Mouse (Mus musculus) myocyte (in vitro differentiated cells): Measurements from ENCODE around the gene Pick1.

ENCODE experiments used
- E2F4 ChIP-seq: IDR thresholded peaks from one replicate; pipeline ENCODE4 v1.6.1; 2011; ENCODE audit warnings: mild to moderate bottlenecking, control low read depth, moderate library complexity; ENCODE audit not compliant: insufficient read depth
- MAX ChIP-seq: IDR thresholded peaks from one replicate; pipeline ENCODE4 v1.6.1; 2011; ENCODE audit warnings: low read depth, mild to moderate bottlenecking, control low read depth
- MYOG ChIP-seq, 3 experiments: IDR thresholded peaks; one replicate each; pipeline ENCODE4 v1.6.1; 2011; ENCODE audit warnings: control low read depth in 2 of 3, low read depth in 2 of 3, mild to moderate bottlenecking in 2 of 3; ENCODE audit not compliant: insufficient read length in 2 of 3, control insufficient read depth in 1 of 3, insufficient read depth in 1 of 3
- POLR2A ChIP-seq: IDR thresholded peaks from one replicate; pipeline ENCODE4 v1.6.1; 2011; ENCODE audit warnings: low read depth, mild to moderate bottlenecking, control low read depth, moderate library complexity; ENCODE audit not compliant: insufficient read length

DNA sequence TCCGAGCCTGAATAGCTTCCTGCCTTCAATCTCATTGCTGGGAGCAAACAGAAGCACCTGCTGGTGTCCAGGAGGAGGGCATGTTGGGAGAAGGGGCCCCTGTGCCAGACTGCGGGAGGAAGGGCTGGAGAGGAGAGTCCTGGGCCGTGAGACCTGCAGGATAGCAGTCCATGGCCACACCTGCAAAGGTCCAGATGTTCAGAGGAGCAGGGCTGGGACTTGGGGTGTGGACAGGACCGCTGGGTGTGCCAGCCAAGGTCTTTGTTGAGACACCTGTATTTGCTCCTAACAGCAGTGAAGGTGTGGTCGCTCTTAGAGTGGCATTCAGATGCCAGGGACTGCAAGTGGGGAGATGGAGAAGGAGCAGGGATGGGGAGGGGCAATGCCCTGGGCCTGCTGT, 53.5 kb downstream of the Pick1 start:
- no peak for TF ChIP-seq E2F4
- TF ChIP-seq POLR2A: no peak
- no peak for TF ChIP-seq MAX
- TF ChIP-seq MYOG (IDR thresholded peaks at IDR 0.05; ENCODE audit: control insufficient read depth in 1 of 3, insufficient read depth in 1 of 3, insufficient read length in 2 of 3, low read depth in 2 of 3): no peak
